Mouse (Mus musculus): ENCODE measurements around the gene Naa16.

DNA sequence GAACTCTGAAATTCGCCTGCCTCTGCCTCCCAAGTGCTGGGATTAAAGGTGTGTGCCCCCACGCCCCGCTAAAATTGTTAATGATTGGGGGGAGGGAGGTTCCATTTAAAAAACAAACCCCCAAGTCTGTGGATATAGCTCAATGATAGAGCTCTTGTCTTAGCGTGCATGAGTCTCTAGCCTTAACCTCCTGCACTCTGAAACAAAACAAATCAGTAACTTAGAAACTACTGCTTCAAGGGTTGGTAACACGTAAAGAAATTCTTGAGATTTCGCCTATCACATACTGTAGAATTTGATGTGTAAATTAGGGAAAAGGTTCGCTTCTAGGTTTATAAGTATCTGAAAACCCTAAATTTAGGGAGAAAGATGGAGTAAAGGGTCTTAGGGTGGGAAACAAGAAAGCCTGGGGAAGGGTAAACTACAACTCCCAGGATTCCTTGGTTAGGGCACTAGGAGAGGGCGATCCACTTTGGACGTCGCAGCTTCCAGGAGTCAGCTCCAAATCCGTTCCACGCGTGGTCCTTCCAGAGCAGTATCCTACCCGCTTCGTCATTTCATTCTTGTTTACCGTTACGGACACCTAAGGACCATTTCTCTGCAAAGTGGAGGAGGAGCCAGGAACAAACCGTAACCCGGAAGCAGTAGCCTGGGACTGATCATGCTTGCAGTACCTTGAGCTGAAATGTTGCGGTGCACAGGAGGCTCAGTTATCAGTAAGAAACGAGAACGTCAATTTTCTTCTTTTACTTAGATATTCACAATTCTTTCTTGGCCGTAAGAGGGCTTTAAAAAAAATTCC, 6.9 kb upstream of the Naa16 start, which contains the start of gene Mtrf1:
- TF ChIP-seq CTCF (IDR thresholded peaks at IDR 0.05; ENCODE audit: control insufficient read depth, insufficient read depth, insufficient replicate concordance, low read depth, low read length) (no peak), POLR2A (IDR thresholded peaks at IDR 0.05; ENCODE audit: control insufficient read depth, low read depth, low read length) (peak; percentile 57)

Data from testis, adult 2 months (tissue).